Mouse (Mus musculus) intestine, embryonic 14.5 days (tissue): ENCODE data around the gene Kif3a. TPM values are rescaled to one million over a fixed set of nuclear protein-coding genes. Genes with fewer than 3 reads are reported as not detected.

ENCODE experiments used
- ATAC-seq: fragments of 200-750 bp; cut with Nextera tagmentation; replicated peaks from 2 replicates; pipeline ENCODE4 v1.8.0; 2017; ENCODE audit warnings: low read depth, moderate number of reproducible peaks, moderate TSS enrichment, moderate library complexity; ENCODE audit not compliant: low FRiP score, low TSS enrichment
- DNase-seq: peaks from one replicate; pipeline ENCODE4 v3.0.0-alpha.2; 2018; ENCODE audit warnings: low spot score
- H3K27ac ChIP-seq: fragments of 300-500 bp; sonication (generic); 2 replicates; pipeline ENCODE4 v1.5.1; 2014; ENCODE audit warnings: low read depth, mild to moderate bottlenecking, control low read depth
- H3K27me3 ChIP-seq: fragments of 300-500 bp; sonication (generic); replicated peaks from 2 replicates; pipeline ENCODE4 v1.6.1; 2014; ENCODE audit warnings: low read length, control low read depth; ENCODE audit not compliant: control insufficient read depth, insufficient read depth
- H3K36me3 ChIP-seq: fragments of 300-500 bp; sonication (generic); 2 replicates; pipeline ENCODE4 v1.6.1; 2014; ENCODE audit warnings: low read length, control low read depth; ENCODE audit not compliant: control insufficient read depth, insufficient read depth
- H3K4me1 ChIP-seq: fragments of 300-500 bp; sonication (generic); replicated peaks from 2 replicates; pipeline ENCODE4 v1.6.1; 2014; ENCODE audit warnings: low read length, control low read depth, mixed read lengths; ENCODE audit not compliant: control insufficient read depth, insufficient read depth
- H3K4me2 ChIP-seq: fragments of 300-500 bp; sonication (generic); 2 replicates; pipeline ENCODE4 v1.6.1; 2014; ENCODE audit warnings: low read length
- H3K4me3 ChIP-seq: fragments of 300-500 bp; sonication (generic); 2 replicates; pipeline ENCODE4 v1.5.1; 2014; ENCODE audit warnings: low read depth, low read length, control low read depth, mixed read lengths
- H3K9ac ChIP-seq: fragments of 300-500 bp; sonication (generic); 2 replicates; pipeline ENCODE4 v1.6.1; 2014; ENCODE audit warnings: mild to moderate bottlenecking, low read length
- H3K9me3 ChIP-seq: fragments of 300-500 bp; sonication (generic); 2 replicates; pipeline ENCODE4 v1.6.1; 2016; ENCODE audit warnings: low read length, control low read depth; ENCODE audit not compliant: control insufficient read depth
- WGBS: fragments of 180-500 bp; shearing (Covaris S2); extraction: QIAGEN DNeasy Blood & Tissue Kit; methylation state at CpG from one replicate; pipeline ENCODE4 v1.1.7; 2014; 5-methylcytosine and 5-hydroxymethylcytosine counted together
- polyA plus RNA-seq: library from polyadenylated mRNA; unstranded; fragments of >200 nt; fragmentation: Nextera tagmentation; extraction: Ambion mirVana; gene quantifications from 2 replicates; pipeline ENCODE4 v1.2.1, GENCODE M21; 2014

Gene Kif3a
- polyA plus RNA-seq, 1 experiment from 2014 or later, result 58.7 TPM

DNA sequence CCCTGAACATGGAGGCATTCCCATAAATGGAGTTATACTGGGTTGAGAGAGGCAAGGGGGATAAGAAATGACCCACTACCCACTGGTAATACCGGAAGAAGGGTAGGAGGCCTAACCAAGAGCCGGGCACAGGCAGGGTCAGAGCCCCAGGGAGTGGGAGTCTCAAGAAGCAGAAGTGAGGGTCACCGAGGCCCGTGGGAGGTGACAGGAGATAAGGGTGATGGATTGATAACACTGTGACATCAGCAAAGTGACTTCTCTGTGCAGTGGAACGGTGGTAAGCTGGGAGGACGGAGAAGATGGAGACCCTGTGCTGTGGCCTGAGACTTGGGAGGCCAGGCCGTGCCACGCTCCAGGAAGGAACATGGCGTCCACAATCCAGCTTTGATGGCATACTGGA is 56.4 kb downstream of the Kif3a start:
- Histone ChIP-seq H3K4me1 (no peaks in the 10 kb centered on the region), H3K36me3 (no peaks in the 10 kb centered on the region), H3K9ac (no peak overlapping the region), H3K27me3 (no peaks in the 10 kb centered on the region), H3K4me2 (no peak overlapping the region), H3K9me3 (0 out of 2 replicates have a peak, but pooled peaks cover 4% of the 10 kb centered on the region), H3K4me3 (no peak overlapping the region), H3K27ac (no peak overlapping the region)
- ATAC-seq, result no peak
- no peak for DNase-seq
- 83% methylated on average over 9 of the region's 9 CpGs for WGBS

DNA sequence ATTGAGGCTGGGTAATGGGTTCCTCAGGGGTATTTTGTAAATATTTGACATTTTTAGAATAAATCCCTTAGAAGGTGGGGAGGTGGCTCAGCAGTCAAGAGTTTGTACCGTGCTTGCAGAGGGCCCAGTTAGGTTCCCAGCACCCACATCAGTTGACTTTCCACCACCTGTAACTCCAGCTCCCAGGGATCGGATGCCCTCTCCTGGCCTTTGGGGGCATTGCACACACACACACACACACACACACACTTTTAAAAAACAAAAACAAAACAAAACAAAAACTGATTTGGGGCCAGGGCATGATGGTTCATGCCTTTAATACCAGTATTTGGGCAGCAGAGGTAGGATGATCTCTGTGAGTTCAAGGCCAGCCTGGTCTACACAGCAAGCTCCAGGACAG is 56.9 kb downstream of the Kif3a start:
- H3K9ac ChIP-seq, result no peak overlapping the region
- no peaks in the 10 kb centered on the region for H3K36me3 ChIP-seq
- H3K27ac ChIP-seq, result no peak overlapping the region
- no peaks in the 10 kb centered on the region for H3K4me1 ChIP-seq
- no peak overlapping the region for H3K4me3 ChIP-seq
- H3K4me2 ChIP-seq, result no peak overlapping the region
- H3K27me3 ChIP-seq, result no peaks in the 10 kb centered on the region
- 93% methylated on average over 2 of the region's 2 CpGs for WGBS
- no peak for ATAC-seq
- 0 out of 2 replicates have a peak, but pooled peaks cover 4% of the 10 kb centered on the region for H3K9me3 ChIP-seq
- no peak for DNase-seq

- no peaks in the 10 kb centered on the region for H3K36me3 ChIP-seq
- DNase-seq (no peak), ATAC-seq (no peak)
- no peaks in the 10 kb centered on the region for H3K4me1 ChIP-seq
- H3K9me3 ChIP-seq, result 0 out of 2 replicates have a peak, but pooled peaks cover 4% of the 10 kb centered on the region
- no peak overlapping the region for H3K4me3 ChIP-seq
- H3K4me2 ChIP-seq, result no peak overlapping the region
- H3K27me3 ChIP-seq, result no peaks in the 10 kb centered on the region
- 74% methylated on average over 17 of the region's 17 CpGs for WGBS
- no peak overlapping the region for H3K9ac ChIP-seq
- no peak overlapping the region for H3K27ac ChIP-seq
Measured at GRCm38 (mm10) chr11:53626802-53627373, 59.7 kb downstream of the Kif3a start.

DNA sequence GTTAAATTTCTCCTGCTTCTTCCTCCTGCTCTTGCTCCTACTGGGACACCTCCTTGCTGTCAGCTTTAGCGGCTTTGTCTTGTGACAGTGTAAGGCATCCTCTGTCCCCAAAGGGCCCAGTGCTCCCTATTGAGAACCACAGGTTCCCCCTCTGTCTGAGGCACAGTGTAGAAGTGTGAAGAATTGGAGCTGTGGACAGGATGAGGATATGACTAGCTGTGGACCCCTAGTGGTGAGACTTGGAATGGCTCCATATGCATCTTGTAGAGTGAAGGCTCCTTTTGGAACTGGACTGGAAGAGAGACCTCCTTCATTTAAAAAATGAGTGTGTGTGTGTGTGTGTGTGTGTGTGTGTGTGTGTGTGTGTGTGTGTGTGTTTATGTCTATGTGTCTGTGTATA is 60.7 kb downstream of the Kif3a start:
- Histone ChIP-seq H3K4me3 (no peak overlapping the region), H3K9ac (no peak overlapping the region), H3K9me3 (0 out of 2 replicates have a peak, but pooled peaks cover 4% of the 10 kb centered on the region), H3K27me3 (no peaks in the 10 kb centered on the region), H3K4me1 (no peaks in the 10 kb centered on the region), H3K4me2 (no peak overlapping the region), H3K27ac (no peak overlapping the region), H3K36me3 (no peaks in the 10 kb centered on the region)
- WGBS, result 9% methylated on average over 1 of the region's 1 CpGs
- ATAC-seq, result 0 out of 2 replicates have a peak, but pooled peaks have one; percentile 64
- peak; percentile 86 for DNase-seq

DNA sequence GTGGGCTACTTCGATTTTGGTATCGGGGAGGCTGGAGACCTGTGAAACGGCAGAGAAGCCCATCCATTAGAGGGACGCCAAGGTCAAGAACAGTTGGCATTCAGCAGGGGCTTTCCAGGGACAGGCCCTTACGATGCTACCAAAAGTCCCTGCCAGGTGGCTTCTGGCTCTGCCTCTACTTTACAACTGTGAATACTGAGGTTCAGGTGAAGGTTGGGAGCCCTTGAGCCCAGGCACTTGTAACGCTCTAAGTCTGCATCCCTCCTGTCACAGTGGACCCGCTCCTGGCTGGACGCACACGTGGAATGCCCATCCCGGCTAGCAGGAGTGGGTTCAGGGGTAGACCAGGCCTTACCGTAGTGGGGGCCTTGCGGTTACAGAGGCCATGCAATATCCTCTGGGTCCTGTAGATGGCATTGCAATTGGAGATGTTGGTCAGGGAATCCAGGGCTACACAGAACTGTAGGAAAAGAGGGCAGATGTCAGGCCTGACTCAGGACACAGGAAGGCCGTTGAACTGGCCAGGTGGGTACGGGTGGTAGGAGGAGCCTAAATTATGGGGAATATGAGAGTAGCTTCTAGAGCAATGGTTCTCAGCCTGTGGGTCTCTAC is 65.0 kb downstream of the Kif3a start:
- no peak overlapping the region for H3K27ac ChIP-seq
- WGBS, result 74% methylated on average over 14 of the region's 14 CpGs
- no peaks in the 10 kb centered on the region for H3K9me3 ChIP-seq
- H3K4me1 ChIP-seq, result 0 out of 2 replicates have a peak, but pooled peaks cover 7% of the 10 kb centered on the region
- H3K36me3 ChIP-seq, result no peaks in the 10 kb centered on the region
- no peak overlapping the region for H3K4me2 ChIP-seq
- H3K4me3 ChIP-seq, result no peak overlapping the region
- H3K9ac ChIP-seq, result no peak overlapping the region
- DNase-seq, result no peak
- no peak for ATAC-seq
- peaks cover 16% of the 10 kb centered on the region for H3K27me3 ChIP-seq

DNA sequence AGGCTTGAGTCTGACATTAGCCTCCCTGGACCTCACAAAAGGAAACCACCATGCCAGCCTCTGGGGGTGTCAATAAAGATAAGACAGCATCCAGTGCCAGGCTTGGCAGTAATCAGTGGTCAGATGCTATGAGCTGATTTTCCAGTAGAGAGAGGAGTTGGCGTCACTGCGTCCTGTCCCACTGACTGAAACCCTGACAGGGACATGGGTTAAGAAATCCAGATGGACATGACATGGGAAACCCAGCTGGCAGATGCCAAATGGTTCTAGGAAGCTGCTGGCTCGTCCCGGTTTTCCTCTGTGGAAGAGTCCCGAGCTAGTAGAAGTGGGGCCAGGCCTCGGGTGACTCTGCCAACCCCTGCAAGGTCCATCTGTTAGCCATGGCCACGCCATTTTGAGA is 66.5 kb downstream of the Kif3a start:
- Histone ChIP-seq H3K36me3 (no peaks in the 10 kb centered on the region), H3K9me3 (no peaks in the 10 kb centered on the region), H3K4me2 (no peak overlapping the region), H3K4me1 (0 out of 2 replicates have a peak, but pooled peaks cover 7% of the 10 kb centered on the region), H3K4me3 (no peak overlapping the region), H3K9ac (no peak overlapping the region), H3K27me3 (peaks cover 22% of the 10 kb centered on the region), H3K27ac (no peak overlapping the region)
- ATAC-seq (no peak), DNase-seq (no peak)
- 85% methylated on average over 7 of the region's 7 CpGs for WGBS

DNA sequence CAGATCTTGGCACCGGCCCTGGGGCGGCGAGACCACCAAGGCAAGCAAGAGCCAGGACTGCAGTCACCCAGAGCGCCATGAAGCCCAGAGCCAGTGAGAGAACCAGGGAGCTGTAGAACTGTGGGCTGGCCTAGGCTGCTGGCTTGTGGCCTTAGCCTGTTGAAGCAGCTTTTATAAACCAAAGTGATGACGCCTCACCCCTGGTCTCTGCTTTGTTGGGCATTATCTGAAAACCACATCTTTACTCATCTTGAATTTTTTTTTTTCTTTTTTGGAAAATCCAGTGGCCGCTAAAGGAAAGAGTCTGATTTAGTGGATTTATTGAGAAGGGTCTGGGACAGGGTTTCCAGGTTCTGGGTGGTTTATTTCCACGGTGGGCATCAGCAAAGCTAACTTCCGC is 67.4 kb downstream of the Kif3a start, which contains the start of gene Il13:
Gene Il13 (minus strand): TSS at position 147 of the 400 bp plus-strand sequence.
- 92% methylated on average over 8 of the region's 8 CpGs for WGBS
- H3K27ac ChIP-seq, result no peak within 1 kb of the TSS
- H3K27me3 ChIP-seq, result peaks cover 22% of the 10 kb centered on the region
- 0 out of 2 replicates have a peak, but pooled peaks cover 7% of the 10 kb centered on the region for H3K4me1 ChIP-seq
- DNase-seq (no peak), ATAC-seq (no peak)
- H3K36me3 ChIP-seq, result no peaks in the 10 kb centered on the region
- H3K4me2 ChIP-seq, result no peak within 1 kb of the TSS
- H3K9ac ChIP-seq, result no peak within 1 kb of the TSS
- H3K4me3 ChIP-seq, result no peak within 1 kb of the TSS
- no peaks in the 10 kb centered on the region for H3K9me3 ChIP-seq

- Histone ChIP-seq H3K4me3 (peak overlapping the region; percentile 34), H3K9ac (no peak overlapping the region)
- ATAC-seq, result no peak
Measured at GRCm38 (mm10) chr11:53635590-53636182, 68.5 kb downstream of the Kif3a start.

More at GRCm38 (mm10) chr11:53635590-53636182, 68.5 kb downstream of the Kif3a start:
- DNase-seq, result no peak
- Histone ChIP-seq H3K4me2 (peak overlapping the region; percentile 65), H3K9me3 (no peaks in the 10 kb centered on the region), H3K4me1 (0 out of 2 replicates have a peak, but pooled peaks cover 7% of the 10 kb centered on the region), H3K27me3 (peaks cover 22% of the 10 kb centered on the region), H3K27ac (no peak overlapping the region), H3K36me3 (no peaks in the 10 kb centered on the region)
- WGBS, result 43% methylated on average over 9 of the region's 9 CpGs
